Comparison of ENCODE assay signal across 9 mouse cellular contexts in genomic region chr11:120577211-120578023, GRCm38 (mm10). TPM values are rescaled to one million over a fixed set of nuclear protein-coding genes. Genes with fewer than 3 reads are reported as not detected.
DNase-seq lines count a peak whose midpoint lies in the region; ATAC-seq lines count a peak whose summit lies in the region.
"Had no signal": no experiment of that assay in that cellular context is flagged by ENCODE, and none has a peak within 500 bp of the region (broad histone marks: within the 10 kb centered on the region; RNA-seq: fewer than 3 reads in every experiment).

No protein-coding gene starts in this region.

- H3K36me3 ChIP-seq in hindbrain, embryonic 13.5 days, result peaks cover 31% of the 10 kb centered on the region
- peaks cover 33% of the 10 kb centered on the region for H3K36me3 ChIP-seq in hindbrain, embryonic 14.5 days (replicated peaks; ENCODE audit: control insufficient read depth, insufficient read depth)

- no peak for ATAC-seq in hindbrain, embryonic 13.5 days (ENCODE audit: low FRiP score)
- ATAC-seq in hindbrain, embryonic 14.5 days (ENCODE audit: low FRiP score), result no peak
- ATAC-seq in erythroid progenitor cell, adult 5-6 weeks (replicated peaks; ENCODE audit: low FRiP score, poor library complexity, severe bottlenecking), result no peak

- no peak for DNase-seq in hindbrain, embryonic 14.5 days (ENCODE audit: low spot score)
- peak; percentile 78 for DNase-seq in ES-CJ7 (ENCODE audit: low read depth, low spot score)
- peak; percentile 54 for DNase-seq in cerebellum, adult 9-11 months
- peak; percentile 69 for DNase-seq in kidney, postnatal 14 days
- DNase-seq in thymus, postnatal 25 days, result peak; percentile 26
- no peak for DNase-seq in layer of hippocampus, postnatal 36 days

- 0 out of 2 replicates have a peak overlapping the region, but pooled peaks have one; percentile 35 for H3K27ac ChIP-seq in hindbrain, embryonic 13.5 days
- H3K27ac ChIP-seq in hindbrain, embryonic 14.5 days, result no peak overlapping the region

- no peak overlapping the region for H3K9ac ChIP-seq in hindbrain, embryonic 13.5 days
- H3K9ac ChIP-seq in hindbrain, embryonic 14.5 days, result no peak overlapping the region

- peaks cover 41% of the 10 kb centered on the region for H3K4me1 ChIP-seq in hindbrain, embryonic 13.5 days (replicated peaks)
- H3K4me1 ChIP-seq in hindbrain, embryonic 14.5 days (replicated peaks; ENCODE audit: control insufficient read depth, insufficient read depth, low read length), result peaks cover 26% of the 10 kb centered on the region

- H3K4me3 ChIP-seq in hindbrain, embryonic 13.5 days, result no peak overlapping the region
- no peak overlapping the region for H3K4me3 ChIP-seq in hindbrain, embryonic 14.5 days (replicated peaks; ENCODE audit: low read length)

- H3K27me3 ChIP-seq in hindbrain, embryonic 13.5 days, result no peaks in the 10 kb centered on the region
- H3K27me3 ChIP-seq in hindbrain, embryonic 14.5 days (ENCODE audit: control insufficient read depth, insufficient read depth, low read length), result no peaks in the 10 kb centered on the region

- no peaks in the 10 kb centered on the region for H3K9me3 ChIP-seq in hindbrain, embryonic 13.5 days
- H3K9me3 ChIP-seq in hindbrain, embryonic 14.5 days (ENCODE audit: control insufficient read depth, low read length), result no peaks in the 10 kb centered on the region

- 84% methylated on average over 7 of the region's 7 CpGs for WGBS in hindbrain, embryonic 13.5 days
- 86% methylated on average over 7 of the region's 7 CpGs for WGBS in hindbrain, embryonic 14.5 days

- no peak overlapping the region for H3K4me2 ChIP-seq in hindbrain, embryonic 13.5 days
- no peak overlapping the region for H3K4me2 ChIP-seq in hindbrain, embryonic 14.5 days (replicated peaks)

RNA-seq across cellular contexts. Expression of gene Arhgdia, which starts 4.0 kb away (rescaled TPM):
- 471 and 481 TPM in 2 replicates for polyA plus RNA-seq in hindbrain, embryonic 13.5 days (2015; fragmentation: Nextera tagmentation; extraction: Ambion mirVana)
- polyA plus RNA-seq in hindbrain, embryonic 14.5 days (2014; fragmentation: Nextera tagmentation; extraction: Ambion mirVana), result 435 and 490 TPM in 2 replicates
- 100 to 1,000 TPM; 266 to 282 TPM for total RNA-seq in layer of hippocampus, postnatal 36 days (2021)
- 134 and 150 TPM in 2 replicates for total RNA-seq in erythroid progenitor cell, adult 5-6 weeks (2015; ENCODE audit: low replicate concordance)
- total RNA-seq in erythroid progenitor cell, adult 5-6 weeks (2017; ENCODE audit: low replicate concordance), result 45.3 and 49.3 TPM in 2 replicates

RNA-seq across cellular contexts. Expression of gene P4hb, which starts 4.4 kb away (rescaled TPM):
- polyA plus RNA-seq in hindbrain, embryonic 13.5 days (2015; fragmentation: Nextera tagmentation; extraction: Ambion mirVana), result 289 and 294 TPM in 2 replicates
- 295 and 326 TPM in 2 replicates for polyA plus RNA-seq in hindbrain, embryonic 14.5 days (2014; fragmentation: Nextera tagmentation; extraction: Ambion mirVana)
- 100 to 1,000 TPM; 118 to 122 TPM for total RNA-seq in layer of hippocampus, postnatal 36 days (2021)
- 101 and 104 TPM in 2 replicates for total RNA-seq in erythroid progenitor cell, adult 5-6 weeks (2015; ENCODE audit: low replicate concordance)
- 112 and 141 TPM in 2 replicates for total RNA-seq in erythroid progenitor cell, adult 5-6 weeks (2017; ENCODE audit: low replicate concordance)

RNA-seq across cellular contexts. Expression of gene Alyref, which starts 20.7 kb away (rescaled TPM):
- polyA plus RNA-seq in hindbrain, embryonic 13.5 days (2015; fragmentation: Nextera tagmentation; extraction: Ambion mirVana), result 267 and 290 TPM in 2 replicates
- polyA plus RNA-seq in hindbrain, embryonic 14.5 days (2014; fragmentation: Nextera tagmentation; extraction: Ambion mirVana), result 237 and 252 TPM in 2 replicates
- total RNA-seq in layer of hippocampus, postnatal 36 days (2021), result 10 to 100 TPM; 60.0 to 67.6 TPM
- total RNA-seq in erythroid progenitor cell, adult 5-6 weeks (2015; ENCODE audit: low replicate concordance), result 72.9 and 87.2 TPM in 2 replicates
- 142 and 227 TPM in 2 replicates for total RNA-seq in erythroid progenitor cell, adult 5-6 weeks (2017; ENCODE audit: low replicate concordance)

RNA-seq across cellular contexts. Expression of gene Anapc11, which starts 20.8 kb away (rescaled TPM):
- 179 and 192 TPM in 2 replicates for polyA plus RNA-seq in hindbrain, embryonic 13.5 days (2015; fragmentation: Nextera tagmentation; extraction: Ambion mirVana)
- 227 and 229 TPM in 2 replicates for polyA plus RNA-seq in hindbrain, embryonic 14.5 days (2014; fragmentation: Nextera tagmentation; extraction: Ambion mirVana)
- total RNA-seq in layer of hippocampus, postnatal 36 days (2021), result 100 to 1,000 TPM in 1 of 2 experiments, 10 to 100 TPM in 1; 85.0 to 103 TPM
- 28.1 and 35.0 TPM in 2 replicates for total RNA-seq in erythroid progenitor cell, adult 5-6 weeks (2015; ENCODE audit: low replicate concordance)
- 2.8 and 12.1 TPM in 2 replicates for total RNA-seq in erythroid progenitor cell, adult 5-6 weeks (2017; ENCODE audit: low replicate concordance)

RNA-seq across cellular contexts. Expression of gene Ppp1r27, which starts 26.5 kb away (rescaled TPM):
- not detected in 2 replicates for polyA plus RNA-seq in hindbrain, embryonic 13.5 days (2015; fragmentation: Nextera tagmentation; extraction: Ambion mirVana)
- 0.29 TPM in 1 of 2 replicates, not detected in the other for polyA plus RNA-seq in hindbrain, embryonic 14.5 days (2014; fragmentation: Nextera tagmentation; extraction: Ambion mirVana)
- total RNA-seq in layer of hippocampus, postnatal 36 days (2021), result not detected
- total RNA-seq in erythroid progenitor cell, adult 5-6 weeks (2015; ENCODE audit: low replicate concordance), result not detected in 2 replicates
- not detected in 2 replicates for total RNA-seq in erythroid progenitor cell, adult 5-6 weeks (2017; ENCODE audit: low replicate concordance)
- total RNA-seq: layer of hippocampus, postnatal 10 days had no signal

Comparison
In these comparisons a context has a peak if more than half of its experiments do, and no peak if none do; other contexts are left out.
1. DNase-seq: peak in ES-CJ7 (single experiment), cerebellum, adult 9-11 months (single experiment), kidney, postnatal 14 days (single experiment) and thymus, postnatal 25 days (single experiment); none in hindbrain, embryonic 14.5 days (single experiment) and layer of hippocampus, postnatal 36 days (0 of 2).